13 mouse cellular contexts compared by ENCODE assay signal in genomic region chr5:23923481-23924165, GRCm38 (mm10).
DNase-seq lines count a peak whose midpoint lies in the region; ATAC-seq and TF ChIP-seq lines count a peak whose summit lies in the region.
"Had no signal": no experiment of that assay in that cellular context is flagged by ENCODE, and none has a peak within 500 bp of the region (broad histone marks: within the 10 kb centered on the region; RNA-seq: fewer than 3 reads in every experiment).

No protein-coding gene starts in this region.

- 68% methylated on average over 12 of the region's 12 CpGs for WGBS in heart, embryonic 11.5 days (ENCODE audit: insufficient replicate concordance)
- WGBS in kidney, embryonic 16.5 days: 88% methylated on average over 12 of the region's 12 CpGs

- ATAC-seq in heart, embryonic 11.5 days (replicated peaks; ENCODE audit: insufficient number of reproducible peaks, low FRiP score, low TSS enrichment): peak; percentile 88
- ATAC-seq in megakaryocyte, adult 5-6 weeks (ENCODE audit: poor library complexity, severe bottlenecking): 0 out of 2 replicates have a peak, but pooled peaks have one; percentile 27
- ATAC-seq in kidney, embryonic 16.5 days (ENCODE audit: low FRiP score, low TSS enrichment): no peak
- no peak for ATAC-seq in inflammation-experienced regulatory T-cells, adult 6 months
- ATAC-seq: CD4-positive, CD25-positive, alpha-beta regulatory T cell, adult 4 months had no signal

- TF ChIP-seq CTCF in E14TG2a.4 (conservative IDR thresholded peaks at IDR 0.05; ENCODE audit: low read length): no peak

- H3K9ac ChIP-seq in heart, embryonic 11.5 days (ENCODE audit: low read depth, low read length): peak overlapping the region; percentile 58
- no peak overlapping the region for H3K9ac ChIP-seq in kidney, embryonic 16.5 days (replicated peaks; ENCODE audit: low read length)
- H3K9ac ChIP-seq: hindbrain, embryonic 12.5 days; limb, embryonic 12.5 days had no signal

- H3K4me1 ChIP-seq in heart, embryonic 11.5 days (ENCODE audit: control insufficient read depth, insufficient read depth, low read length): peaks cover 16% of the 10 kb centered on the region
- H3K4me1 ChIP-seq in E14TG2a.4 (replicated peaks; ENCODE audit: low read depth, low read length): peaks cover 34% of the 10 kb centered on the region
- peaks cover 7% of the 10 kb centered on the region for H3K4me1 ChIP-seq in kidney, embryonic 16.5 days (ENCODE audit: insufficient read depth, low read length)
- H3K4me1 ChIP-seq: hindbrain, embryonic 12.5 days had no signal

- no peaks in the 10 kb centered on the region for H3K36me3 ChIP-seq in heart, embryonic 11.5 days (ENCODE audit: control insufficient read depth, insufficient read depth, low read length)
- H3K36me3 ChIP-seq in E14TG2a.4 (ENCODE audit: insufficient read depth, low read length): no peaks in the 10 kb centered on the region
- no peaks in the 10 kb centered on the region for H3K36me3 ChIP-seq in kidney, embryonic 16.5 days (ENCODE audit: insufficient read depth, low read length)
- H3K36me3 ChIP-seq: hindbrain, embryonic 12.5 days; limb, embryonic 12.5 days had no signal

- peak overlapping the region; percentile 47 for H3K4me2 ChIP-seq in heart, embryonic 11.5 days
- H3K4me2 ChIP-seq in kidney, embryonic 16.5 days (replicated peaks; ENCODE audit: low read depth, low read length): no peak overlapping the region
- H3K4me2 ChIP-seq: hindbrain, embryonic 12.5 days; limb, embryonic 12.5 days had no signal

- H3K27me3 ChIP-seq in heart, embryonic 11.5 days (ENCODE audit: control insufficient read depth, insufficient read depth, low read length): no peaks in the 10 kb centered on the region
- H3K27me3 ChIP-seq in E14TG2a.4 (ENCODE audit: insufficient read depth, low read length): no peaks in the 10 kb centered on the region
- no peaks in the 10 kb centered on the region for H3K27me3 ChIP-seq in kidney, embryonic 16.5 days (ENCODE audit: insufficient read depth, low read length)
- H3K27me3 ChIP-seq: hindbrain, embryonic 12.5 days; limb, embryonic 12.5 days had no signal

- DNase-seq in heart, adult 18-20 months: no peak
- DNase-seq in c-Kit-positive CD71-positive TER-119-negative erythroid progenitor cells, embryonic 14.5 days (ENCODE audit: low read depth): peak; percentile 84
- no peak for DNase-seq in layer of hippocampus, postnatal 14 days (ENCODE audit: low spot score in 2 of 2)
- DNase-seq: cerebellum, postnatal 36 days; kidney, postnatal 4 days had no signal

- H3K4me3 ChIP-seq in heart, embryonic 11.5 days (ENCODE audit: low read depth, low read length): no peak overlapping the region
- 0 out of 2 replicates have a peak overlapping the region, but pooled peaks have one; percentile 4 for H3K4me3 ChIP-seq in E14TG2a.4 (replicated peaks; ENCODE audit: low read length)
- no peak overlapping the region for H3K4me3 ChIP-seq in kidney, embryonic 16.5 days (ENCODE audit: low read length)
- H3K4me3 ChIP-seq: hindbrain, embryonic 12.5 days; limb, embryonic 12.5 days had no signal

- H3K9me3 ChIP-seq in heart, embryonic 11.5 days (replicated peaks; ENCODE audit: control insufficient read depth, low read length): no peaks in the 10 kb centered on the region
- no peaks in the 10 kb centered on the region for H3K9me3 ChIP-seq in E14TG2a.4 (ENCODE audit: low read length)
- H3K9me3 ChIP-seq in kidney, embryonic 16.5 days (ENCODE audit: low read length): no peaks in the 10 kb centered on the region
- H3K9me3 ChIP-seq: hindbrain, embryonic 12.5 days; limb, embryonic 12.5 days had no signal

- H3K27ac ChIP-seq in heart, embryonic 11.5 days (ENCODE audit: low read depth, low read length): peak overlapping the region; percentile 87
- H3K27ac ChIP-seq in kidney, embryonic 16.5 days (ENCODE audit: low read length): no peak overlapping the region
- H3K27ac ChIP-seq: hindbrain, embryonic 12.5 days; limb, embryonic 12.5 days had no signal

Comparison
In these comparisons a context has a peak if more than half of its experiments do, and no peak if none do; other contexts are left out.
1. ATAC-seq: peak in heart, embryonic 11.5 days (single experiment) and megakaryocyte, adult 5-6 weeks (single experiment); none in kidney, embryonic 16.5 days (single experiment) and inflammation-experienced regulatory T-cells, adult 6 months (single experiment).